Mouse (Mus musculus) NIH3T3 (cell line): ENCODE measurements around the gene Ndufb10.

Experiments used
- DNase-seq: peaks from one replicate; pipeline ENCODE4 v3.0.0-alpha.2; 2012; ENCODE audit warnings: low read depth

Ndufb10 gene

DNA sequence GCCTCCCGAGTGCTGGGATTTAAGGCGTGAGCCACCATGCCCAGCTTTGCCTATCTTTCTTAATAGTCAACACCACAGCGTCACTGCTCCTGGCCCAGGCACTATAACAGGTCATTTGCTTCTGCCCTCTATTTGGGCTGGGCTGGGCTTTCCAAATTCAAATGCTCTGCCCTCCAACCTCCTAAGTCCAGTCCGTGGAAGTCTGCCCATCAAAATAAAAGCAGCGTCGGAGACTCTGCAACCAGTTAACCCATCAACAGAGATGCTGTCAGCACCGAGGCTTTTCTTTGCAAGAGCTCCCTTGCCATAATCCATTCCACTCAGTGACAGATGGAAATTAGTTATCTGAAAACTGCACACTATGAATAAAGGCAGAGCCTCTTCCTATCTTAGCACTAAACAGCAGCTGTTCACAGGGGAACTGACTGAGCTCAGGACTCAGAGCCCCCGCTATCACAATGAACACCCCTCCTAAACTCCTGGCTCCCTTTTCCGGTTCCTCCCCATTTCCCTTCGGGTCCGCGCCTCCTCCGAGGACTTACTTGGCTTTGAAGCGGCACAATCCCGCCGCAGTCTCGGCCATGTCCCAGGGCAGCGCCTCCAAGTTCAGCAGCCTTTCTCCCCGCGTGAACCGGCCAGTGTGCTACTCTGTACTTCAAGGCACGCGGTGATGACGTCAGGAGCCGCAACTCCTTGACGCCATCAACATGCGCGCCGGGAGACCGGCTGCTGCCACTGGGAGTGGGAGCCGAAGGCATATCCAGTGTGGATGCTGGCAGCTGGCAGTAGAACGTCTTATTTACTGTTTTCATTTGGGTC, 17.1 kb downstream of the Ndufb10 start, which contains the start of gene Tbl3:
Gene Tbl3 (minus strand): TSS at position 679 of the 819 bp plus-strand sequence.
- peak; percentile 98 for DNase-seq

DNA sequence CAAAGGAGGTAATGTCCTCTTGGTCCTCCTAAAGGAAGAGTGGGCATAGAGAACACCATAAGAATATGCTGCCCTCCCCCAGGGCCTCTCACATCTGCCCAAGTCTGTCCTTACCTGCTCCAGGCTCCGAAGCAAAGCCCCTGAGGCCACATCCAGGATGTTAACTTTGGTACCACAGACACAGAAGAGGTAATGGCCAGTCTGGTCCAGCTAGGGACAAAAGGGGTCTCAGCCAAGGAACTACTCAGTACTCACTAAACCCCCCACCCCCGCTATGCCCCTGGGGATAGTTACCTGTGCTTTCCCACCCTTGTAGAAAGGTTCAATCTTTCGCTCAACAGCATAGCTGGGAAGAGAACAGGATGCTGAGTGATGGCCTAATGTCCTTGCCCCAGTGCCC, 18.5 kb downstream of the Ndufb10 start:
- DNase-seq: no peak

GRCm38 (mm10) chr17:24701251-24701650, 23.0 kb downstream of the Ndufb10 start:
- no peak for DNase-seq

GRCm38 (mm10) chr17:24699473-24699872, 24.8 kb downstream of the Ndufb10 start:
- DNase-seq: no peak

DNA sequence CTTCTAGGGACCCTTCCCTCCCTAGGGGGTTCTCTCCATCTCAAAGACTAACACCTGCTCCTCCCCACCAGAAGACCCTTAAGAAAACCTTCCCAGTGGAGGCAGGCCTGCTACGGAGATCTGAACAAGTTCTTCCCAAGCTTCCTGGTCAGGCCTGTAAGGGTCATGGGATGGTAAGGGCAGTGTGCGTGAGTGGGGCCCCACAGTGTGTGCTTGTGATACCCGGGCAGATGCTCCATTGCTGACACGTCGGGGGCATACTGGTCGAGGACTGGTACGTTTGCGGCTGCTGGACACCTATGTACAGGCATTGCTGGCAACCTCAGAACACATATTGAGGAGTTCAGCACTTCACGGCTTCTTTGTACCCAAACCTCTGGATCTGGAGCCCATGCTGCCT, 25.6 kb downstream of the Ndufb10 start:
- DNase-seq: no peak

DNA sequence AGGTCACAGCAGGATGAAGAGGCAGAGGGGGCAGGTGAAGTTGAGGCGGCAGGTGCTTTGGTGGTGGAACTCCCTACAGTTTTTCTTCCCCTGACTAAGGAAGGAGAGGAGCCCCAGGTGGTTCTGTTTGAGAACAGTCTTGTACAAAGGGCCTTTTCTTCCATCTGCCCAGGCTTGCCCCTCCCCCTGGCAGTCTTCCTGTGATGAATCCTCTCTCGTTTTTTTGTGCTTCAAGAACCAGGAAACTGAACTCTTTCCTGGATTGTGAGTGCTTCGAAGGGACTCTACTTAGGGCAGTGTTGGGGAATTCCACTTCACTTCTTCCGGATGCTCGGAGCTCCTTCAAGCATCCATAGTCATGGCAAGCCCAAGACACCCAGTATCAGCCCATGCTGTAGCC, 26.3 kb downstream of the Ndufb10 start:
- peak; percentile 60 for DNase-seq

DNA sequence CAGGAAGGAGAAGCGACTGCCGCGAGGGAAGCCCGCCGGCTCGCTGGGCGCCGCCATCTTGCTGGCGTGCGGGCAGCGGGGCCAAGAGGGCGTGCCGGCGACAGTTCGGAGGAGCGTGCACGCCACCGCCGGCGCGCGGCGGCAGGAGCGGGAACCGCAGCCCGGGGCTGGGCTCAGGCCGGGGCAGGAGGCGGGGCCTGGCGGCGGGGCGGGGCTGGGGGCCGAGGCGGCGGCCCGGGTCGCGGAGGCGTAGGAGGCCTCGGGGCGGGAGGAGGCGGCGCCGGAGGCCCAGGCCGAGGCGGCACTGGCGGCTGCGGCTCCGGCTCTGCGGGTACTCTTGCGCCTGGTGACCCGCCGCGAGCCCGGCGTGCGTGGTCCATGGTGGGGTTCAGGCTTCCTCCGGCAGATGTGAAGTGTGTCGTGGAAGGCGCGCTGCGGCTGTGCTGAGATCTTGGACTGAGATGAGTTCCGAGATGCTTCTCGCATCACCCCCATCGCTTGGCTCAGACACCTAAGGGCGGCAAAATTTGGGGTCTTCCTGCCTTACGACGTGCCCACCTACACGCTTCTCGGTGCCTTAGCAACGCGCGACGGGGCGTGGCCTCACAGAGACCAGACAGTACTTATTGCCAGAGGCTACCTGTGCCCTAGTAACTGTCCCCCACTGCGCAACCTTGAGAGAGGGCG, 28.1 kb downstream of the Ndufb10 start, which contains the start of the genes Gfer and Noxo1:
Gene Gfer (minus strand): TSS at position 146 of the 687 bp plus-strand sequence.
Gene Noxo1 (plus strand): TSS at position 224 of the 687 bp plus-strand sequence.
- peak; percentile 94 for DNase-seq

DNA sequence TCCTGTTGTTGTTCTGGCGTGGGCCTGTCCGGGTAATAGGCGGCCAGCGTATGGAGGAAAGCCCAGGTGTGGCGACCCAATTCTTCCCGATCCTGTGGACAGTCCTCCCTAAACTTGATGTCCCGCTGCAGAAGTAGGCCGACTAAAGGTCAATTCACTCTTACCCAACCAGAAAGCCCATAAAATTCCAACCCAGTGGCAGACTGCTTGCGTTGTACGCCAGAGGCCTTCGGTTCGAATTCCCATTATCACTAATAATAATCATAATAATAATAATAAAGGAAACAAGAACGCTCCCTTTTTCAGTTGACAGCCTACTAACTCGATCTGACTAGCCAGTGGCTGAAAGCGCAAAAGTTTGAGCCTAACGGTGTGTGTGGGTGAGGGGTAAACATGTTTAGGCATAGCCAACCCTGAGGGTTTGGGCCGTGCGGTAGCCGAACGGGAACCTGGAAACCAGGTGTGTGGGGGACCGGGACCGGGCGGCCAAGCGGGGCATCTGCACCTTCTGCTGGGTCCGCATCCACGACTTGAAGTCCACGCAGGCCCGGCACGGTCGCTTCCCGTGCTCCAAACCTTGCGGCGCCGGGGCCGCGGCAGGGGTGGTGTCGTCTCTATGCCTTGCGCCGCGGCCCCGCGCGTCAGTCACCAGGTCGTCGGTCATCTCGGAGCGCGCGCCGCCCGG, 28.8 kb downstream of the Ndufb10 start:
- DNase-seq: no peak

DNA sequence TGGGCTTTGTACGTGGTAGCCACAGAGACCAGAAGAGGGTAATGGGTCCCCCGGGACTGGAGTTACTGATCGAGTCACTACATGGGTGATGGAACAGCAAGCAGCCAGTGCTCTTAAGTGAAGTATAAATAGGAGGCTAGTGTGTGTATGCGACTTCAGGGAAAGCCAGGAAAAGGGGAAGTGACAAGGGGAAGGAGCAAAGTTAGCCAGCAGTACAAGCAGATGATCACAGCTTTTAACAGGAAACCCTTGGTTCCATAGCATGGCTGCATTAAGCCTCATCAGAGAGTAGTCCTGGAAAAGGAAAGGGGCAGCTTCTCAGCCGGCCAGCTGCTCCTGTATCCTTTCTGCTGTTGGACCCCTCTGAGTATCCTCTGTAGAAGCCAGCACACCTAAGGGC, 31.9 kb downstream of the Ndufb10 start:
- DNase-seq: no peak

GRCm38 (mm10) chr17:24689251-24690081, 34.8 kb downstream of the Ndufb10 start, which contains the start of gene Syngr3:
TSS of gene Syngr3 (minus strand) at chr17:24689955.
- no peak for DNase-seq

DNA sequence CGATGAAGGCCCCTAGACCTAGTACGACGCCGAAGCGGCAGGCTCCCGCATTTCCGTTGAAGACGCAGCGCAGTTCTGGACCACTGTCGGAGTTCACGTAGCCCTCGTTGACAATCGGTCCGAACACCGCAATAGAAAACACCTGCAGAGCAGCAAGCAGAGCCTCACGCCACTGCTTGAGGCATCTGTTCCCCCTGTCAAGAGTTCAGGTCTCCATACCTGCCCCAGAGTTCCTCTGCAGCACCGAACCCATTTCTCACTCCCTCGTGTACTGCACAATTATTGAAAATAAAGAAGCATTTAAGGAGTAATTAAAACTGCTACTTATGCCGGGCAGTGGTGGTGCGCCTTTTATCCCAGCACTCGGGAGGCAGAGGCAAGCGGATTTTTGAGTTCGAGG, 36.7 kb downstream of the Ndufb10 start:
- no peak for DNase-seq

GRCm38 (mm10) chr17:24687146-24687595, 37.1 kb downstream of the Ndufb10 start:
- no peak for DNase-seq

DNA sequence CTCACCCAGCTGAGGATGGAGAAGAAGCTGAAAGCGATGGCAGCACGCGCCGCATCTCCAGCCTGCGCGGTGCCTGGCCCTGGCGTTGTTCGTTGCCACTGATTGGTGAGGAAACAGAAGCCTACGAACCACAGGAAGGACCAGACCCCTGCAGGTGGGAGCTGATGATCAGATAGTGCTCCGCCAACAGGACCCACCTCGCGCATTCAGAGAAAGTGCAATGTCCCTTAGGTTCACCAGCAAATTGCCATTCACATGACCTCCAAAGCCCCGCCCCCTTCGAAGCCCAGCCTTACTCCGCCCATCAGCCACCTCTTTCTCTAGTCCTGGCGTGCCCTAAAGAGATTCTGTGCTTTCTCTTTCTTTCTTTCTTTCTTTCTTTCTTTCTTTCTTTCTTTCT, 37.8 kb downstream of the Ndufb10 start:
- no peak for DNase-seq

- no peak for DNase-seq
These were observed 46.7 kb downstream of the Ndufb10 start for GRCm38 (mm10) chr17:24677500-24678080.

DNA sequence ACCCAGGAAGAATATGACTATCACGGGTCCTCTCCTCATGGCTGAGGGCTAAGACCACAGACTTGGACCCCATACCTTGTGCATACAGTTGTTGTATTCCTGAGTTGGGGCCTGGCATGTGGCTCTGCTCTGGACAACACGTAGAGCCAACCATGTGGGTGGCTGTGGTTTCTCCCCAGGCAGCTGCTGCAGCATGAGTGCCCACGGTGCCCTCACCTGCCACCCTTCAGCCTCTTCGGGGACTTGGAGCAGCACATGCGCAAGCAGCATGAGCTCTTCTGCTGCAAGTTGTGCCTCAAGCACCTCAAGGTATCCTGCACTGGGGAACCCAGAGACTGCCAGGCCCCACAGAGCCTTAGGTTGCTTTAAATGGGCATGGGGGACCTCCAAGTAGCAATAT, 47.4 kb downstream of the Ndufb10 start:
- no peak for DNase-seq

DNA sequence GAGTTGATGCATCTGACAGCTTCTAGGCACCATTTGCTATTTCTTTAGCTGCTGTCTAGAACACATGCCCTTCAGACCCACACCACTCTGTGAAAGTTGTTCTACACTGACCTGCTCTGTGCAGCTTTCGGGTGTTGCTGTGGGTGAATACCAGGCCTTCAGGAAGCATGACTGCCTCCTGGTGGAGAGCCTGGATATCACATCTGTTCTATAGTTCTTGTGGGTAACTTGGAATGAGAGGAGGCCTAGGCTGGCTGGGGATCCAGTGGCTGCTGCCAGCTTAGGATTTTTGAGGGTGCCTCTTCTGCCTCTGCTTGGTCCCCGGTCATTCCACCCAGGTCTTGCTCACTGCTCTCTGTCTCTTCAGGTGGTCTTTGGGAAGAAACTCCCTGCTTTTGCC, 48.1 kb downstream of the Ndufb10 start:
- peak; percentile 92 for DNase-seq

DNA sequence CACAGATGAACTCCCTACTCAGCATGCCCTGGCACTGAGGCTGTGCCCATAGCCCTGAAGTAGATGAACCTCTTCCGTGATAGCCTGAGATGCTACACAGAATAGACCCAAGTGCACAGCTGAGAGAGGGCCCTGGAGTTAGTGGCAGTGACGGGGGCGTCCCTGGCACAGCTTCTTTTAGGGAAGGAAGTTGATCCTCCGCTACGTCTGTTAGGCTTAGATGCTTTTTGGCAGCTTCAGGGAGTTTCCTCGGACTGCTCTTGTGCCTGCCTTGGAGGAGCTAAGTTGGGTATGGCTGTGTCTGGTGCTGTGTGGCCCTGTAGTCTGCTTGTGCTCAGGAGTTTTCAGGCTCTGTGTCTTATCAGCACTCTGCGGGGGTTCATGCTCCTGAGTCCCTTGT, 50.0 kb downstream of the Ndufb10 start:
- DNase-seq: no peak

GRCm38 (mm10) chr17:24672141-24672540, 52.1 kb downstream of the Ndufb10 start:
- DNase-seq: peak; percentile 62
